Mouse (Mus musculus) cerebellum, adult 2 months (tissue): Measurements from ENCODE around the gene Defb45. TPM values are rescaled to one million over a fixed set of nuclear protein-coding genes. Genes with fewer than 3 reads are reported as not detected.

Source experiments
- DNase-seq, 2 experiments: peaks; one replicate each; pipeline ENCODE4 v3.0.0; 2021
- H3K27ac ChIP-seq: fragments of 200-500 bp; 2 replicates; pipeline ENCODE4 v1.5.1; 2012; ENCODE audit warnings: low read length, control low read depth, inconsistent platforms; ENCODE audit not compliant: insufficient read depth
- H3K27me3 ChIP-seq: fragments of 200-500 bp; 2 replicates; pipeline ENCODE4 v1.6.1; 2012; ENCODE audit warnings: inconsistent platforms, mild to moderate bottlenecking, low read length, moderate library complexity; ENCODE audit not compliant: control insufficient read depth, insufficient read depth
- H3K4me1 ChIP-seq: fragments of 200-500 bp; 2 replicates; pipeline ENCODE4 v1.6.1; 2011; ENCODE audit warnings: low read length; ENCODE audit not compliant: control insufficient read depth, insufficient read depth
- H3K4me3 ChIP-seq: fragments of 200-500 bp; replicated peaks from 2 replicates; pipeline ENCODE3; 2011; ENCODE audit warnings: mild to moderate bottlenecking, low read depth, low read length, control low read depth; ENCODE audit not compliant: insufficient read depth
- CTCF ChIP-seq: fragments of 200-500 bp; IDR thresholded peaks from 2 replicates; pipeline ENCODE4 v1.5.1; 2011; ENCODE audit warnings: low read depth, mild to moderate bottlenecking, control low read depth, low read length, moderate library complexity, borderline replicate concordance; ENCODE audit not compliant: insufficient read depth
- POLR2A ChIP-seq: fragments of 200-500 bp; IDR thresholded peaks from 2 replicates; pipeline ENCODE4 v1.6.1; 2011; ENCODE audit warnings: low read length, control low read depth, borderline replicate concordance; ENCODE audit not compliant: insufficient read depth
- WGBS: fragments of 180-500 bp; shearing (Covaris S2); methylation state at CpG from one replicate; pipeline ENCODE4 v1.1.7; 2018; 5-methylcytosine and 5-hydroxymethylcytosine counted together
- polyA plus RNA-seq: library from polyadenylated mRNA; depleted of rRNA; stranded (reverse); fragments of >200 nt; gene quantifications from 2 replicates; pipeline ENCODE4 v1.2.3, GENCODE M21; 2012

The Defb45 gene
- polyA plus RNA-seq, 1 experiment = not detected

GRCm38 (mm10) chr2:152601275-152601960 lies 2.2 kb upstream of the Defb45 start:
- DNase-seq = no peak
- Histone ChIP-seq H3K27ac (no peak overlapping the region), H3K27me3 (no peaks in the 10 kb centered on the region), H3K4me1 (no peaks in the 10 kb centered on the region), H3K4me3 (no peak overlapping the region)
- whole genome bisulfite sequencing = 75% methylated on average over 4 of the region's 4 CpGs
- TF ChIP-seq POLR2A (no peak), CTCF (peak; percentile 24; the same call in 1 of the 2 replicates)

GRCm38 (mm10) chr2:152600076-152600475 lies 877 bp upstream of the Defb45 start:
- no peak overlapping the region for H3K4me3 ChIP-seq
- TF ChIP-seq CTCF = no peak
- no peak for TF ChIP-seq POLR2A
- 86% methylated on average over 6 of the region's 6 CpGs for WGBS
- H3K27me3 ChIP-seq = no peaks in the 10 kb centered on the region
- H3K4me1 ChIP-seq = no peaks in the 10 kb centered on the region
- no peak for DNase-seq
- no peak overlapping the region for H3K27ac ChIP-seq

- Histone ChIP-seq H3K27ac (no peak overlapping the region), H3K27me3 (no peaks in the 10 kb centered on the region), H3K4me1 (no peaks in the 10 kb centered on the region), H3K4me3 (no peak overlapping the region)
- 50% methylated on average over 6 of the region's 6 CpGs for WGBS
- no peak for DNase-seq
- no peak for TF ChIP-seq POLR2A
- TF ChIP-seq CTCF = no peak
These were observed 10.2 kb downstream of the Defb45 start for GRCm38 (mm10) chr2:152589021-152589420.

- TF ChIP-seq POLR2A (no peak), CTCF (no peak)
- Histone ChIP-seq H3K27me3 (no peaks in the 10 kb centered on the region), H3K4me1 (no peaks in the 10 kb centered on the region), H3K27ac (no peak overlapping the region), H3K4me3 (no peak overlapping the region)
- WGBS = 46% methylated on average over 2 of the region's 2 CpGs
- no peak for DNase-seq
These were observed 10.7 kb downstream of the Defb45 start for GRCm38 (mm10) chr2:152588450-152588849.

GRCm38 (mm10) chr2:152586926-152587560 lies 12.2 kb downstream of the Defb45 start:
- DNase-seq = no peak
- TF ChIP-seq CTCF = peak; percentile 37; the same call in 1 of the 2 replicates
- no peak for TF ChIP-seq POLR2A
- WGBS = 74% methylated on average over 4 of the region's 4 CpGs
- no peak overlapping the region for H3K27ac ChIP-seq
- no peak overlapping the region for H3K4me3 ChIP-seq
- no peaks in the 10 kb centered on the region for H3K4me1 ChIP-seq
- H3K27me3 ChIP-seq = no peaks in the 10 kb centered on the region

GRCm38 (mm10) chr2:152580612-152581011 lies 18.6 kb downstream of the Defb45 start:
- WGBS = 92% methylated on average over 11 of the region's 11 CpGs
- no peaks in the 10 kb centered on the region for H3K27me3 ChIP-seq
- no peak overlapping the region for H3K27ac ChIP-seq
- H3K4me3 ChIP-seq = no peak overlapping the region
- TF ChIP-seq CTCF (no peak), POLR2A (no peak)
- no peaks in the 10 kb centered on the region for H3K4me1 ChIP-seq
- DNase-seq = no peak

GRCm38 (mm10) chr2:152580107-152580506 lies 19.1 kb downstream of the Defb45 start, which contains the start of gene Defb19:
TSS of gene Defb19 (minus strand) at chr2:152580312.
- no peak within 1 kb of the TSS for H3K4me3 ChIP-seq
- no peaks in the 10 kb centered on the region for H3K4me1 ChIP-seq
- H3K27me3 ChIP-seq = no peaks in the 10 kb centered on the region
- WGBS = 66% methylated on average over 7 of the region's 7 CpGs
- TF ChIP-seq POLR2A (no peak), CTCF (no peak)
- no peak for DNase-seq
- H3K27ac ChIP-seq = no peak within 1 kb of the TSS

GRCm38 (mm10) chr2:152573484-152573883 lies 25.7 kb downstream of the Defb45 start:
- no peak for TF ChIP-seq CTCF
- no peak for TF ChIP-seq POLR2A
- H3K4me1 ChIP-seq = no peaks in the 10 kb centered on the region
- no peak overlapping the region for H3K4me3 ChIP-seq
- H3K27ac ChIP-seq = no peak overlapping the region
- no peak for DNase-seq
- H3K27me3 ChIP-seq = no peaks in the 10 kb centered on the region
- 62% methylated on average over 8 of the region's 8 CpGs for WGBS
